Mouse (Mus musculus) kidney, embryonic 14.5 days (tissue): Measurements from ENCODE around the gene Lrrc25. TPM values are rescaled to one million over a fixed set of nuclear protein-coding genes. Genes with fewer than 3 reads are reported as not detected.

Experiments used
- ATAC-seq: fragments of 200-750 bp; cut with Nextera tagmentation; 2 replicates; pipeline ENCODE4 v1.8.0; 2017; ENCODE audit warnings: moderate number of reproducible peaks, mild to moderate bottlenecking, moderate TSS enrichment, moderate library complexity; ENCODE audit not compliant: low FRiP score, low TSS enrichment
- H3K27ac ChIP-seq: fragments of 300-500 bp; sonication (generic); 2 replicates; pipeline ENCODE4 v1.5.1; 2014; ENCODE audit warnings: low read depth, mild to moderate bottlenecking, low read length, moderate library complexity, mixed read lengths
- H3K27me3 ChIP-seq: fragments of 300-500 bp; sonication (generic); 2 replicates; pipeline ENCODE4 v1.6.1; 2014; ENCODE audit warnings: mild to moderate bottlenecking, low read length; ENCODE audit not compliant: control insufficient read depth, insufficient read depth
- H3K36me3 ChIP-seq: fragments of 300-500 bp; sonication (generic); 2 replicates; pipeline ENCODE4 v1.6.1; 2014; ENCODE audit warnings: low read length, mixed read lengths; ENCODE audit not compliant: control insufficient read depth, insufficient read depth
- H3K4me1 ChIP-seq: fragments of 300-500 bp; sonication (generic); 2 replicates; pipeline ENCODE4 v1.6.1; 2014; ENCODE audit warnings: low read length, mixed read lengths; ENCODE audit not compliant: control insufficient read depth, insufficient read depth
- H3K4me2 ChIP-seq: fragments of 300-500 bp; sonication (generic); replicated peaks from 2 replicates; pipeline ENCODE4 v1.6.1; 2014; ENCODE audit warnings: low read depth, mild to moderate bottlenecking, low read length
- H3K4me3 ChIP-seq: fragments of 300-500 bp; sonication (generic); 2 replicates; pipeline ENCODE4 v1.5.1; 2014; ENCODE audit warnings: mild to moderate bottlenecking, low read length
- H3K9ac ChIP-seq: fragments of 300-500 bp; sonication (generic); 2 replicates; pipeline ENCODE4 v1.6.1; 2014; ENCODE audit warnings: low read depth, mild to moderate bottlenecking, low read length, moderate library complexity
- H3K9me3 ChIP-seq: fragments of 300-500 bp; sonication (generic); 2 replicates; pipeline ENCODE4 v1.6.1; 2016; ENCODE audit warnings: low read length; ENCODE audit not compliant: control insufficient read depth
- WGBS: fragments of 180-500 bp; shearing (Covaris S2); extraction: QIAGEN DNeasy Blood & Tissue Kit; methylation state at CpG from one replicate; pipeline ENCODE4 v1.1.7; 2014; 5-methylcytosine and 5-hydroxymethylcytosine counted together
- polyA plus RNA-seq: library from polyadenylated mRNA; unstranded; fragments of >200 nt; fragmentation: Nextera tagmentation; extraction: Ambion mirVana; gene quantifications from 2 replicates; pipeline ENCODE4 v1.2.1, GENCODE M21; 2014

Gene Lrrc25
- polyA plus RNA-seq, 1 experiment from 2014 or later, result 1.4 TPM

- H3K9me3 ChIP-seq, result no peaks in the 10 kb centered on the region
- peak overlapping the region; percentile 63 for H3K9ac ChIP-seq
- peak overlapping the region; percentile 50 for H3K4me3 ChIP-seq
- under 1% methylated on average over 54 of the region's 54 CpGs for WGBS
- H3K27ac ChIP-seq, result peak overlapping the region; percentile 97
- H3K4me2 ChIP-seq, result peak overlapping the region; percentile 99
- H3K36me3 ChIP-seq, result no peaks in the 10 kb centered on the region
- peaks cover 34% of the 10 kb centered on the region for H3K4me1 ChIP-seq
- ATAC-seq, result no peak
- no peaks in the 10 kb centered on the region for H3K27me3 ChIP-seq
Measured at GRCm38 (mm10) chr8:70610796-70611771, 4.9 kb upstream of the Lrrc25 start.

- no peaks in the 10 kb centered on the region for H3K36me3 ChIP-seq
Measured at GRCm38 (mm10) chr8:70611849-70612248, 4.1 kb upstream of the Lrrc25 start.

DNA sequence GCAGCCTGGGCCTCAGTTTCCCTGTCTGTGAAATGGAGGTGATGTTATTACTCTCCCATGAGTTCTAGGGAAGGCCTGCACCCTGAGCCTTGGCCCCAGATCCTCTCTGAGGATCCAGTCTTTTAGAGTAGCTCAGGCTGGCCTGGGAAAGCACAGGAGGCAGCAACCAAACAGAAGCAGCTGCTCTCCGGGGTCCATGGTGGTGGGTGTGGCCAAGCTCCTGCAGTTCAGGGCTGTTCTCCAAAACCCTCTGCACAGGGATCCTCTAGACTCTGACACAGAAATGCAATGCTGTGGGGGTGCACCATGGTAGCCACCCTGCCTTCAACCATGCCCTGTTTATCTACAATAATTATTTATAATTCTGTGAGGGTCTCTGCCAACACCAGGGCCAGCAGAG, 2.2 kb upstream of the Lrrc25 start:
- WGBS, result 17% methylated on average over 1 of the region's 1 CpGs
- H3K36me3 ChIP-seq, result no peaks in the 10 kb centered on the region
- no peak overlapping the region for H3K4me3 ChIP-seq
- H3K9ac ChIP-seq, result no peak overlapping the region
- H3K27me3 ChIP-seq, result no peaks in the 10 kb centered on the region
- no peak for ATAC-seq
- H3K27ac ChIP-seq, result no peak overlapping the region
- peaks cover 16% of the 10 kb centered on the region for H3K4me1 ChIP-seq
- no peak overlapping the region for H3K4me2 ChIP-seq
- no peaks in the 10 kb centered on the region for H3K9me3 ChIP-seq

More at GRCm38 (mm10) chr8:70611849-70612248, 4.1 kb upstream of the Lrrc25 start:
- peak overlapping the region; percentile 71 for H3K27ac ChIP-seq
- no peak for ATAC-seq
- H3K9me3 ChIP-seq, result no peaks in the 10 kb centered on the region
- peak overlapping the region; percentile 63 for H3K9ac ChIP-seq
- under 1% methylated on average over 6 of the region's 6 CpGs for WGBS
- peaks cover 27% of the 10 kb centered on the region for H3K4me1 ChIP-seq
- H3K4me3 ChIP-seq, result peak overlapping the region; percentile 50
- H3K4me2 ChIP-seq, result peak overlapping the region; percentile 99
- no peaks in the 10 kb centered on the region for H3K27me3 ChIP-seq

- H3K4me3 ChIP-seq, result no peak overlapping the region
- no peaks in the 10 kb centered on the region for H3K27me3 ChIP-seq
- peaks cover 10% of the 10 kb centered on the region for H3K4me1 ChIP-seq
- no peaks in the 10 kb centered on the region for H3K9me3 ChIP-seq
- 70% methylated on average over 5 of the region's 5 CpGs for WGBS
- H3K27ac ChIP-seq, result 0 out of 2 replicates have a peak overlapping the region, but pooled peaks have one; percentile 7
- H3K36me3 ChIP-seq, result no peaks in the 10 kb centered on the region
- H3K9ac ChIP-seq, result no peak overlapping the region
- no peak for ATAC-seq
- no peak overlapping the region for H3K4me2 ChIP-seq
Measured at GRCm38 (mm10) chr8:70614469-70614868, 1.5 kb upstream of the Lrrc25 start.

- Histone ChIP-seq H3K9ac (no peak overlapping the region), H3K27me3 (no peaks in the 10 kb centered on the region), H3K4me2 (no peak overlapping the region), H3K4me1 (peaks cover 9% of the 10 kb centered on the region), H3K9me3 (no peaks in the 10 kb centered on the region), H3K4me3 (no peak overlapping the region), H3K36me3 (no peaks in the 10 kb centered on the region), H3K27ac (no peak overlapping the region)
- ATAC-seq, result no peak
- 76% methylated on average over 8 of the region's 8 CpGs for WGBS
Measured at GRCm38 (mm10) chr8:70615281-70615680, 674 bp upstream of the Lrrc25 start.

GRCm38 (mm10) chr8:70616645-70617044, 690 bp downstream of the Lrrc25 start:
- H3K36me3 ChIP-seq, result no peaks in the 10 kb centered on the region
- H3K4me2 ChIP-seq, result no peak overlapping the region
- H3K9me3 ChIP-seq, result no peaks in the 10 kb centered on the region
- peaks cover 2% of the 10 kb centered on the region; the same call in 1 of the 2 replicates for H3K4me1 ChIP-seq
- no peak overlapping the region for H3K27ac ChIP-seq
- ATAC-seq, result no peak
- no peak overlapping the region for H3K9ac ChIP-seq
- no peaks in the 10 kb centered on the region for H3K27me3 ChIP-seq
- no peak overlapping the region for H3K4me3 ChIP-seq
- 47% methylated on average over 11 of the region's 11 CpGs for WGBS

DNA sequence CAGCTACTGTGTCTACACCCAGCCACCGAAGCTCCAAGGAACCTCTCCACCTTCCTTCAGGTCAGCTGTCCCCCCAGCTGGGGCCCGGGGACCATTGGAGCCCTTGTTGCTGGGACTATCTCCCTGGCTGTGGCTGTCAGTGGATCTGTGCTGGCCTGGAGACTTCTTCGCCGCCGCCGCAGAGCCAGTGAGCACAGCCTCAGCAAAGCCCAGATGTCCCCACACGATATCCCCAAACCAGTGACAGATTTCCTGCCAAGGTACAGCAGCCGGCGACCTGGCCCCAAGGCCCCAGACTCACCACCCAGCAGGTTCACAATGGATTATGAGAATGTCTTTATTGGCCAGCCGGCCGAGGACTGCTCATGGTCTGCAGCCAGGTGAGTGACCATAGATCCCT, 2.0 kb downstream of the Lrrc25 start:
- Histone ChIP-seq H3K9me3 (no peaks in the 10 kb centered on the region), H3K4me1 (peaks cover 2% of the 10 kb centered on the region; the same call in 1 of the 2 replicates), H3K4me3 (no peak overlapping the region), H3K27ac (no peak overlapping the region), H3K4me2 (no peak overlapping the region), H3K27me3 (no peaks in the 10 kb centered on the region), H3K9ac (no peak overlapping the region; the same call in 1 of the 2 replicates), H3K36me3 (no peaks in the 10 kb centered on the region)
- WGBS, result 85% methylated on average over 11 of the region's 11 CpGs
- ATAC-seq, result no peak

DNA sequence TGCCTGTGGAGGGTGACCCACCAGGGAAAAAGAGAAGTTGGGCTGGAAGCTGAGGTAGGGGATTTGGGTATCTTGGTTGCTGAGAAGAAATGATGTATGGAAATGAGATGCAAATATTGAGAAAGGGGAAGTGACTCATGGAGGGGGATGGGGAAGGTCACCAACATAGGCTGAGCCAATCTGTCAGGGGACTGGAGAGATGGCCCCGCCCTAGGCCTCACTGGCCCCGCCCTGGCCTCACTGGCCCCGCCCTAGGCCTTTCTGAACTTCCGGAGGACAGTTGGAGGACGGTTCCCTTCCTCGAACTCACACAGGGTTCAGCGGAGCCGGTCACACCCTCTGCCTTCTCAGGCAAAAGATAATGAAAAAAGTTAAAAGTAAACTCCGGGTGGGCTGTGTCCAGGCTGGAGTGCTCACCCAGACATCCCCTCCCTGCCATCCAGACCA, 3.0 kb downstream of the Lrrc25 start:
- 35% methylated on average over 9 of the region's 9 CpGs for WGBS
- peaks cover 2% of the 10 kb centered on the region; the same call in 1 of the 2 replicates for H3K4me1 ChIP-seq
- H3K4me2 ChIP-seq, result no peak overlapping the region
- H3K27me3 ChIP-seq, result no peaks in the 10 kb centered on the region
- ATAC-seq, result peak; percentile 55
- H3K27ac ChIP-seq, result no peak overlapping the region
- H3K9me3 ChIP-seq, result no peaks in the 10 kb centered on the region
- no peaks in the 10 kb centered on the region for H3K36me3 ChIP-seq
- H3K9ac ChIP-seq, result no peak overlapping the region
- H3K4me3 ChIP-seq, result no peak overlapping the region

DNA sequence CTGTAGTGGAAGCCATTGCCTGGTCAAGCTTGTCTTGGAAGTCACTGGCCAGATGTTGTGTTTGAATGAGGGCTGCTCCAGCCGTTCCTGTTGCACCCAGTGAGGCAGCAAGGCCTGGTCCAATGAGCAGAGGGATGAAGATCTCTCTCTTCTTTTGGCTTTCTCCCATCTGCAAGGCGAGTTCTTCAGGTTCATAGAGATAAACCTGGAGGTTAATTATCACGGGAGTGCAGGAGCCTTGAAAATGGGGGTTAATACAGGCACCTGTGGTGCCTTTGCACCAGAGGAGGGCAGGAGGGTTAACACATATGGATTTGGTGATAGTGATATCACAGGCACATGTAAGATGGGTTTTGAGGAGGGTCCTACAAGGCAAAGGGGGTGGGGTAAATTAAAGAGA, 6.3 kb downstream of the Lrrc25 start:
- Histone ChIP-seq H3K36me3 (no peaks in the 10 kb centered on the region), H3K4me2 (no peak overlapping the region), H3K4me1 (peaks cover 2% of the 10 kb centered on the region; the same call in 1 of the 2 replicates), H3K9me3 (no peaks in the 10 kb centered on the region), H3K4me3 (no peak overlapping the region), H3K27ac (no peak overlapping the region), H3K27me3 (no peaks in the 10 kb centered on the region), H3K9ac (no peak overlapping the region)
- no peak for ATAC-seq
- 63% methylated on average over 3 of the region's 3 CpGs for WGBS
